Mouse (Mus musculus): ENCODE measurements at regions not wholly inside any gene's neighbourhood (a gene's known extent, or its start where the extent isn't known, plus 50 kb on each side); places are given as distances from the start of the nearest gene placed in this dataset.

- no peaks in the 10 kb centered on the region for H3K36me3 ChIP-seq (ENCODE audit: control insufficient read depth, insufficient read depth)
- H3K4me2 ChIP-seq (replicated peaks; ENCODE audit: low read depth) = no peak overlapping the region
- no peak overlapping the region for H3K27ac ChIP-seq (ENCODE audit: low read depth, low read length)
- H3K27me3 ChIP-seq (replicated peaks; ENCODE audit: control insufficient read depth, insufficient read depth, low read length) = no peaks in the 10 kb centered on the region
- 92% methylated on average over 9 of the region's 9 CpGs for WGBS
- no peaks in the 10 kb centered on the region for H3K4me1 ChIP-seq (replicated peaks; ENCODE audit: control insufficient read depth, insufficient read depth, low read length)
- H3K4me3 ChIP-seq (ENCODE audit: low read depth, low read length) = no peak overlapping the region
- TF ChIP-seq CTCF (IDR thresholded peaks at IDR 0.05; ENCODE audit: low read depth) = no peak
- H3K9ac ChIP-seq (ENCODE audit: low read depth, low read length) = no peak overlapping the region
- no peak for ATAC-seq
- no peaks in the 10 kb centered on the region for H3K9me3 ChIP-seq (ENCODE audit: control insufficient read depth)
These were observed 137.3 kb upstream of the 1700016C15Rik start for GRCm38 (mm10) chr1:177592337-177592736.

DNA sequence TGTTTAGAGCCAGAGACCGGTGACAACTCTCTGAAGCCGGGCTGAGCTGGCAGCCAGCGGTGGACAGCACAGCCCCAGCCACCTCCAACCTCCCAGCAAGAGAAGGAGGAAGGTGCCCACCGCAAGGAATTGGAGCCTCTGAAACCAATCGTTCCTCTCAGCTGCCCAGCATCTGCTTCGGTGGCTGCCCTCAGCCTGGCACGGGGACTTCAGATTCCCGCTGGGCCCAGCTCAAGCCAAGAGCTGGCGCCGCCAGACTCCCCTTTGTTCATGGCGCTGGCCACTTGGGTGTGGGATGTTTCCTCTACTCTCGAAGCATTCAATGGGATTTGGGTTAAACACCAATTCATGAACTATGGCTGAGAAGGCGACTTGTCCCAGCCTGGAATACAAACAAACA lies 135.3 kb upstream of the 1700016C15Rik start:
- no peak overlapping the region for H3K27ac ChIP-seq (ENCODE audit: low read depth, low read length)
- H3K9me3 ChIP-seq (ENCODE audit: control insufficient read depth) = no peaks in the 10 kb centered on the region
- H3K36me3 ChIP-seq (ENCODE audit: control insufficient read depth, insufficient read depth) = no peaks in the 10 kb centered on the region
- TF ChIP-seq CTCF (IDR thresholded peaks at IDR 0.05; ENCODE audit: low read depth) = no peak
- H3K4me1 ChIP-seq (replicated peaks; ENCODE audit: control insufficient read depth, insufficient read depth, low read length) = no peaks in the 10 kb centered on the region
- no peak overlapping the region for H3K4me2 ChIP-seq (replicated peaks; ENCODE audit: low read depth)
- H3K4me3 ChIP-seq (ENCODE audit: low read depth, low read length) = no peak overlapping the region
- no peak for ATAC-seq
- WGBS = 87% methylated on average over 13 of the region's 13 CpGs
- no peaks in the 10 kb centered on the region for H3K27me3 ChIP-seq (replicated peaks; ENCODE audit: control insufficient read depth, insufficient read depth, low read length)
- H3K9ac ChIP-seq (ENCODE audit: low read depth, low read length) = no peak overlapping the region

DNA sequence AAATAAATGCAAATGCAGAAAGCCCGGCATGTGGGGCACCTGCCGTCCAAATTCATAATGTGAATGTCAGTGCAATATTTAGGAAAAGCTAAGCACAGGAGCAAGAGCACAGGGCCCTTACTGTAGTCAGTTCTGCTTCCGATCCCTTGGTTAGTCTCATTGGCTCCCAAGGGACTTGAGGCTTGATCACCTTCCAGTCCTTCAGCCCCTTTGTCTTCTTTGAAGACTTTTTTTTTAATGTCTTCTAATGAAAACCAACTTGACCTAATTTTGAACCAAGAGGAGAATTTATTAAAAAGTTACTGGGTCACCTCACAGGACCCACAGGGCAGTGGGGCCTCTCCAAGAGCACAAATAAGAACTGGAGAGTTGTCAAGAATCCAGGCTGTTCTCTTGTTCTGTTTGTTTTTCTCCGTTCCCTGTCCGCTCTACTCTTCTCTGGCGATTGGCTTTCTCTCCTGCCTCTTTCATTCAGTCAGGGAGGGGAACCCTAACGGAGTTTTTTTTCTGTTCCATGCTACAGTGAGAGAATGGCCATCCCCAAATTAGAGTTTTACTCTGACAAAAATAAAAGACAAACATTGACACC lies 134.2 kb upstream of the 1700016C15Rik start:
- no peak overlapping the region for H3K4me2 ChIP-seq (replicated peaks; ENCODE audit: low read depth)
- H3K9ac ChIP-seq (ENCODE audit: low read depth, low read length) = no peak overlapping the region
- H3K36me3 ChIP-seq (ENCODE audit: control insufficient read depth, insufficient read depth) = no peaks in the 10 kb centered on the region
- 82% methylated on average over 7 of the region's 7 CpGs for WGBS
- no peak for TF ChIP-seq CTCF (IDR thresholded peaks at IDR 0.05; ENCODE audit: low read depth)
- no peak for ATAC-seq
- no peaks in the 10 kb centered on the region for H3K27me3 ChIP-seq (replicated peaks; ENCODE audit: control insufficient read depth, insufficient read depth, low read length)
- no peak overlapping the region for H3K27ac ChIP-seq (ENCODE audit: low read depth, low read length)
- H3K4me1 ChIP-seq (replicated peaks; ENCODE audit: control insufficient read depth, insufficient read depth, low read length) = no peaks in the 10 kb centered on the region
- no peak overlapping the region for H3K4me3 ChIP-seq (ENCODE audit: low read depth, low read length)
- no peaks in the 10 kb centered on the region for H3K9me3 ChIP-seq (ENCODE audit: control insufficient read depth)

- H3K27me3 ChIP-seq (replicated peaks; ENCODE audit: control insufficient read depth, insufficient read depth, low read length) = no peaks in the 10 kb centered on the region
- H3K9ac ChIP-seq (ENCODE audit: low read depth, low read length) = no peak overlapping the region
- H3K4me3 ChIP-seq (ENCODE audit: low read depth, low read length) = no peak overlapping the region
- no peaks in the 10 kb centered on the region for H3K36me3 ChIP-seq (ENCODE audit: control insufficient read depth, insufficient read depth)
- TF ChIP-seq CTCF (IDR thresholded peaks at IDR 0.05; ENCODE audit: low read depth) = no peak
- H3K27ac ChIP-seq (ENCODE audit: low read depth, low read length) = no peak overlapping the region
- no peak for ATAC-seq
- no peak overlapping the region for H3K4me2 ChIP-seq (replicated peaks; ENCODE audit: low read depth)
- H3K4me1 ChIP-seq (replicated peaks; ENCODE audit: control insufficient read depth, insufficient read depth, low read length) = no peaks in the 10 kb centered on the region
- 86% methylated on average over 4 of the region's 4 CpGs for WGBS
- no peaks in the 10 kb centered on the region for H3K9me3 ChIP-seq (ENCODE audit: control insufficient read depth)
These were observed 132.6 kb upstream of the 1700016C15Rik start for GRCm38 (mm10) chr1:177597036-177597435.

- Histone ChIP-seq H3K27ac (ENCODE audit: low read depth, low read length) (no peak overlapping the region), H3K4me2 (replicated peaks; ENCODE audit: low read depth) (no peak overlapping the region), H3K27me3 (replicated peaks; ENCODE audit: control insufficient read depth, insufficient read depth, low read length) (no peaks in the 10 kb centered on the region), H3K4me3 (ENCODE audit: low read depth, low read length) (no peak overlapping the region), H3K4me1 (replicated peaks; ENCODE audit: control insufficient read depth, insufficient read depth, low read length) (no peaks in the 10 kb centered on the region), H3K9me3 (ENCODE audit: control insufficient read depth) (no peaks in the 10 kb centered on the region), H3K9ac (ENCODE audit: low read depth, low read length) (no peak overlapping the region), H3K36me3 (ENCODE audit: control insufficient read depth, insufficient read depth) (no peaks in the 10 kb centered on the region)
- TF ChIP-seq CTCF (IDR thresholded peaks at IDR 0.05; ENCODE audit: low read depth) = no peak
- WGBS = 55% methylated on average over 6 of the region's 6 CpGs
- no peak for ATAC-seq
These were observed 124.2 kb upstream of the 1700016C15Rik start for GRCm38 (mm10) chr1:177605353-177605969.

GRCm38 (mm10) chr1:177607565-177607964 lies 122.0 kb upstream of the 1700016C15Rik start:
- Histone ChIP-seq H3K4me1 (replicated peaks; ENCODE audit: control insufficient read depth, insufficient read depth, low read length) (no peaks in the 10 kb centered on the region), H3K4me2 (replicated peaks; ENCODE audit: low read depth) (no peak overlapping the region), H3K27me3 (replicated peaks; ENCODE audit: control insufficient read depth, insufficient read depth, low read length) (no peaks in the 10 kb centered on the region), H3K9me3 (ENCODE audit: control insufficient read depth) (no peaks in the 10 kb centered on the region), H3K36me3 (ENCODE audit: control insufficient read depth, insufficient read depth) (no peaks in the 10 kb centered on the region), H3K4me3 (ENCODE audit: low read depth, low read length) (no peak overlapping the region), H3K27ac (ENCODE audit: low read depth, low read length) (no peak overlapping the region), H3K9ac (ENCODE audit: low read depth, low read length) (no peak overlapping the region)
- ATAC-seq = no peak
- 78% methylated on average over 2 of the region's 2 CpGs for WGBS
- no peak for TF ChIP-seq CTCF (IDR thresholded peaks at IDR 0.05; ENCODE audit: low read depth)

Measured in intestine, postnatal 0 days (tissue).